Mouse (Mus musculus) spleen, adult 12 weeks (tissue): ENCODE results near the gene Sh3kbp1.
A peak's percentile ranks its signal among the peaks of the same experiment; 100 is the strongest.
"Not testable (repeated sequence)": the region's sequence is repeated elsewhere in the genome, so short reads cannot be mapped to it uniquely, and the experiment has no call there.

Experiments used
- DNase-seq: peaks from one replicate; pipeline ENCODE4 v3.0.0; 2022; ENCODE audit warnings: low spot score

Sh3kbp1 gene

DNA sequence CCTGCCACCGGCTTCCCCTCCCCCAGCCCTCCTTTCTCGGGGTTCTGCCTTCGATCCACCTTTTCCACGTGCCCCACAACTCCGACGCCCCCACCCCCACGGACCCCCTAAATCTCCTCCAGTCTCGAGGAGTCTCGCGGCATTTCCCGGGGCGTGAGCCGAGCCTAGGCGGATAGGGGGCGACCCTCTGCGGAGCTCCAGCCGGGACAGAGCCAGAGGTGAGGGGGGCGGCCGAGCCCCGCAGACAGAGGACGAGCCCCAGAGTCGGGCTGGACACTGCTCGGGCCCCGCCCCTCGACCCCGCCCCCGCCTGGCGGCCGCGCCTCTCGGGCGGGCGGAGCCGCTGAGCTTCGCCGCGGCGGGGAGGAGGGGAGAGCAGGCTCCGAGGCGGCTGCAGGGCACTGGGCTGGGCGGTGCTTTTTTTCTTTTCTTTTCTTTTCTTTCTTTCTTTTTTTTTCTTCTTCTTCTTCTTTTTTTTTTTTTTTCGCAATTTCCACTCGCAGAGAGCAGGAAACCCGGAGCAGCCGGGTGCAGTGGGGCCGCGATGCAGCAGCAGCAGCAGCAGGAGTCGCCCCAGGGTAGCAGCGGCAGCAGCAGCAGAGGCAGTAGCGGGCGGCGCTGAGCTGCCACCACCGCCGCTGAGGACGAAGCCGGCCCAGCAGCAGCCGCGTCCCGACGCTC is at the start of gene Sh3kbp1:
TSS of gene Sh3kbp1 (plus strand) at position 366 of the 681 bp plus-strand sequence.
- DNase-seq = peak; percentile 58

- DNase-seq = not testable (repeated sequence)
These were observed 42.3 kb upstream of the Sh3kbp1 start for GRCm38 (mm10) chrX:159584738-159585137.

DNA sequence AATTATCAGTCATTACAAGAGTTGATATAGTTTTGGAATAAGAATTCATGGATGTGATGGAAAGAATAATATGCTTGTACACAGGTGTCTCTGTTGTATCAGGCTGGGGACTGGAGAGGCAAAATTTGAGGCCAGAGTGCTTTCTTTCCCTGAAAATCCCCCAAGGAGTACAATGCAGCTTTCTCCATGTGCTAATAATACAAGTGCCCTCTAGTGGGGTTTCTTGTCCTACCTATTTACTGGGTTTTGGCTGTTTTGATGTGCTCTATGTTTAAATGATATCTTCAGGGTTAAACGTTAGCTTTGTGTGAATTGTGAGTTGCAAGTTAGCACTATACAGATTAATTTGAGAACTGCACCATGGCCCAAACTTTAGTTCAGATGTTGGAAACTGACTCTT is 35.4 kb upstream of the Sh3kbp1 start:
- no peak for DNase-seq

GRCm38 (mm10) chrX:159597502-159597901 is 29.6 kb upstream of the Sh3kbp1 start:
- no peak for DNase-seq

GRCm38 (mm10) chrX:159604832-159605231 is 22.2 kb upstream of the Sh3kbp1 start:
- DNase-seq = no peak

DNA sequence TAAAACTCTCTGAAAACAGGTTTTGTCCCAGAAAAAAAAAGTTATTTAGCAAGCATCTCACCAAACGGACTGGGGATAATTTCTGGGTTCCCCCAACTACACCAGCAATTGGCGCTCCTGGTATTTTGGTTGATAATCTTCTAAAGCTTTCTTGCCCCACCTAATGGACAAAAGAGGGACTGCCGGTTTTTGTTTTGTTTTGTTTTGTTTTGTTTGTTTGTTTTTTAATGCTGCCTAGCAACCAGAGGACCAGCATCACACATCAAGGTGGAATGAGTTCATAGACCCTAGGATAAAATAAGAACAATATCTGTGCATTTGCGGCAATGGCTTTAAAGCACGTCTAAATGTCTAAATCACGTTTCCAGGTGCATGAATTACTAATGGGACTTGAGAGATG is 20.1 kb upstream of the Sh3kbp1 start:
- DNase-seq = no peak

DNA sequence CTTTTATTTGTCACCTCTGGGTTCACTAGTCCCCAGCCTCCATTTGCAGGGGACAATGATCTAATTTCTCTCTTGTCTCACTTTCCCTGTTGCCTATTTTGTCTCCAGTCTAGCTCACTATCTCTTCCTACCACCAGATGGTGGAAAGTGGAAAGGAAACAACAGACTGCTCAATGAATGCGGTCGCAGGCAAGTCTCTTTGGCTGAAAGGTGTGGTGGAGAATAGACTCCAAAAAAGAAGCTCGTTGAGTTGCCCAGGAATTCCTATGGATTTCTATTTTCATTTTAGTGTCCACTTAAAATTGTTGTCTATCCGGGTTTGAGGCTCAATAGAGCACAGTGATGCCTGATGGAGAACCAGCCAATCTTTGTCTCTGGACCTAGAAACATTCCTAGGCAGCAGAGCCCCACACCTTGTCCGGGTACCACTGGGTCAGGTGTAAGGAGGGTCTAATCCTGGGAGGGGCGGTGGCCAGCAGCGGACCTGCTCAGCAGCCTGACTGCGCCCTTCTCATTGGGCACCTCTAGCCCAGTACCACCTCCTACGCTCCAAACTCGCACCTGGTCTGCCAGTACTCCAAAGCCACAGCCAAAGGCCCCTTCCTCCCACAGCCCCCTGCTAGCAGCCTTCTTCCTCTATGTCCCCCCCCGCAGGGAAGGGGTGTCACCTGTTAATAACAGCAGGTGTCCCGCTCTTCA is 715 bp upstream of the Sh3kbp1 start:
- no peak for DNase-seq

- DNase-seq = no peak
These were observed 805 bp downstream of the Sh3kbp1 start for GRCm38 (mm10) chrX:159627588-159628566.

GRCm38 (mm10) chrX:159628629-159629028 is 1.6 kb downstream of the Sh3kbp1 start:
- no peak for DNase-seq

DNA sequence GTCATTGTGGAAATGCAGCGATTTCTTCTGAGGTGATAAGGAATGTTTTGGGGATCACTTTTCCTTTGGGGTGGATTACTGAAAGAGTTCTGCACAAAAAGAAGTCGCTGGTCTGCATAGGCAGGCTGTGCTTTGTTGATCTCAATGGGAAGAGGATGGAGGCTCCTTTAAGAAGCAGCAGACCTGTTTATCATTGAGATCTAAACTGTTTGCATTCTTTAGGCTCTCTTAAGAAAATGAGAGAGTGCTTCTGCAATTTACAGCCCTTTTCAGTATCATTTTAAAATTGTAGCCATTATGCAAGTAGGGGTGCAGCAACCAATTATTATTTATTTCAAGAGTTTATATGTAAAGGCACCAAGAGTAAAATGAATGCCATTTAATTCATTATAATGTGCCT is 2.1 kb downstream of the Sh3kbp1 start:
- DNase-seq = no peak

DNA sequence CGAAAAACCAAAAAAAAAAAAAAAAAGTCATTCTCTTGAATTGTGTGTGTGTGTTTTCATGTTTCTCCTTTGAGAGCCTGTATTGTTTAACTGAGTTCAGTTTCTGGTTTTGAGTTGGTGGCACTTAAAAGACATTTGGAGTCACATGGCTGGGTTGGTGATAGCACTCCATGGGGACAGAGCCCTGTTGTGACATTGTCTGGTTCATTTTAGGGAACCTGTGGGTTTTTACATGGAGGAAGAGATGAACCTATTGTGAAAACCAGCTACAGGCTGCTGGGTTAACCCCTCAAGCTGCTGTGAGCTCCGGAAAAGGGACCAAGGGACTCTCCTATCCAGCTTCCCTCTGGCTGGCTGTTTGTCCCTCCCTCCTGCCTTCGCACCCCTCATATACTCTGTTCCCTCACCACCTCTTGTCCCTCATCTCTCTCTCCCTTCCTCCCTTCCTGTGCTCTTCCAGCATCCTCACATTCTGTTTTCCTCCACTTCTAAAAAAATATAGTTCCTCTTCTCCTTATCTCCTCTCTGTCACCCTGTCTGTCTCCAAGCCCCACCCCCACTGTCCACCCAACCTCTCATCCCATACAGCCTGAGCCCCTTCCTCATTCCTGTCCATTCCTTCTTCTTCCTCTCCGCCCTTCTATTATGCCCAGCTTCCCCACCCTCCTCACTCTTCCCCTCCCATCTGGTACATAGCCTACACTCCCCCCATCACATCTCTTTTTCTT is 11.6 kb downstream of the Sh3kbp1 start:
- DNase-seq = no peak

- no peak for DNase-seq
These were observed 12.9 kb downstream of the Sh3kbp1 start for GRCm38 (mm10) chrX:159639991-159640390.

GRCm38 (mm10) chrX:159645314-159645713 is 18.2 kb downstream of the Sh3kbp1 start:
- no peak for DNase-seq

- DNase-seq = no peak
These were observed 20.5 kb downstream of the Sh3kbp1 start for GRCm38 (mm10) chrX:159647564-159647963.

DNA sequence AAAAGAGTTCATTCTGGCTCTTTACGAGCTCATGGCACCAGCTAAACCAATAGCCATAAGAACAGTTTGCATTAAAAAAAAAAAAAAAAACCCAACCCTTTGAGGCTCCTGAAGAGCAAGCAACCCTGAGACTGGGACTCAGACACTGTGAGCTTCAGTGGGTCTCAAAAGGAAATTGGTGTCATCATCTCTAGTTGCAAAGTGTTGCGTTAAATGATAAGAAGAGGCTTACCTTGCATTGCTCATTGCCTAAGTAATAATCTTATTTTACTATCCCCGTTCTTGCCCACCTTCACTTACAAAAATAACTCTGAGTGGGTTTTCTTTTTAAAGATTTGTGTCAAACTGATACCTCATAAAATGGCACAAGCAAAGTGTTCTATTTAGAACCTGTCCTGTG is 21.5 kb downstream of the Sh3kbp1 start:
- no peak for DNase-seq

DNA sequence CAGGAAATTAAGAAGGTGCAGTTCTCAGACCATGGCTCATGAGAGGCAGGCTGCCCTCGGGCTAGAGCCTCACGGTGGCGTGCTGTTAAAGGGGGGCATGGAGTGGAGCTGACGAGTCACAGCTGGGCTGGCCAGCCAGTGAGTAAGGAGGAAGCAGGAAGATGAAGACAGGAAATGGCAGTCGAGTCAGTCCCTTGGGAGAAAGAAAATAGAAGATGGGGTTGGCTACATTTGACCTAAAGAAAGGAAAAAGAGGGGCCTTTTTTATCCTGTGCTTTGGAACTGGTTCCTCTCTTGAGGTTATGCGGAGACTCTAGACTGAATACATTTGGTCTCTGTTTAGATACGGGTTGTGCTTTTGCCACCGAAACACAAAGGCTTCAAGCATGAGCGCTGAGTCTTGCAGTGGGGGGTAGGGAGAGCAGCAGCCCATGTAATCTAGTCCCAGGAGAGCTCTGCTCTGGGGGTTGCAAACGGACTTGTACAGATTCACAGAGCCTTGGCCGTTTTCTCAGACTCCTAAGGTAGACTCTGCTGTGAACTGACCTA is 23.1 kb downstream of the Sh3kbp1 start:
- DNase-seq = peak; percentile 25

- DNase-seq = no peak
These were observed 23.7 kb downstream of the Sh3kbp1 start for GRCm38 (mm10) chrX:159650727-159651126.

DNA sequence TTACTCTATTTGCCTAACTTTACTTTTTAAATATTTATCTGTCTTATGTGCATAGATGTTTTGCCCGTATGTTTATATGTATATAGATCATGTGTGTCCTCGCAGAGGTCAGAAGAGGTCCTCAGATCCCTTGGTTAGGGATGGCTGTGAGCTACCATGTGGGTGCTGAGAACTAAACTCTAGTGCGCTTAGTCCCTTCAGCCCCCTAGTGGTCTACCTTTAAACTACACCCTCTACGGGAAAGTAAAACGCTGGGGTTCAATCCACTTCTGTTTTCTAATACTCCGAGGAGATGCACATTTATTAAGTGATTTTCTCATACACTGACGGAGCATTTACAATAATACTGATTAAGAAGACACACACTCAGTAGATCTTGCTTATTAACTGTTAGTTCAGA is 44.3 kb downstream of the Sh3kbp1 start:
- DNase-seq = no peak

- no peak for DNase-seq
These were observed 45.4 kb downstream of the Sh3kbp1 start for GRCm38 (mm10) chrX:159672466-159672865.

DNA sequence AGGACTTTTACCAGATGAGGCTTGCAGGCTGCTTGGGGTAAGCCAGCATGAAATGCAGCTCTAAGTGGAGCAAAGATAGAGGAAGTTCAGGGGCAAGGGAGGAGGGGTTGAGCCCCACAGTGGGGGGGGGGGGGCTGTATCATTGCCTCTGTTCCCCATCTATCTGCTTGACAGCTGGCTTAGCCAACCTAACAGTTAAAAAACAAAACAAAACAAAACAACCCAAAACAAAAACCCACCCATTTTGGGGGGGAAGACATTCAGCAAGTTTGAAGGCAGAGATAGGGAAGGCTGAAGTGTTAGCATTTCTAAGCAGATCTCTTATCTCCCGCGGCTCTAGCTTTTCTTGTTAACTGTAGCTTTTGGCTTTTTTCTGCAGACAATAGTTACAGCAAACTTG is 49.2 kb downstream of the Sh3kbp1 start:
- no peak for DNase-seq

DNA sequence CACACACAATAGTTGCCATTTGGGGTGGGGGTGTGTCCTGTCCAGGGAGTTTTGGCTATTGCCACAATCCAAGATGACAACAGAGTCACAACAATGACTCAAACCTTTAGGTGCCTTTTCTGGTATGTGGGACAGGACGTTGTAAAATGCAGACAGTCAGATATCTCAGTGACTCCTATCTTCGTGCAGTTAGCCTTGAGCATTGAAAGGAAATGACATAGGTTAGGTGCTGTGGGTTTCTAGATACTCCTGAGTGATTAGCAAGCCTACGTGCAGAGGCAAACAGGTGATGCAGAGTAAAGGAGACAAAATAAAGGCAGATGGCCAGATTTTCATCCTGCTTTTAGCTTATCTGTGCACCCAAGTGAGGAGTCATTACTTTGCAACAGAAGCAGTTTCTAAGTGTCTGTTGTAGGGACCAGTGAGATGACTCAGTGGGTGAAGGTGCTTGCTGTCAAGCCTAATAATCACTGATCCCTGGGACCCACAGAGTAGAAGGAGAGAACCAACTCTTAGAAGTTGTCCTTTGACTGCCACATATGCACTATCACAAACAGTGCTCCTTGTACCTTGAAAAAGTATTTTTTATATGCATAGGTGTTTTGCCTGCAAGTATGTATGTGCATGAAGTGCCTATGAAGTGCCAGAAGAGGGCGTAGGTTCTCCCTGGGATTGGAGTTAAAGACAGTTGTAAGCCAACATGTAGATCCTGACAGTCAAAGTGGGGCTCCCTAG is 50.7 kb downstream of the Sh3kbp1 start:
- DNase-seq = no peak
